Mouse (Mus musculus) forebrain, embryonic 10.5 days (tissue): Measurements from ENCODE around the gene Thtpa. TPM values are rescaled to one million over a fixed set of nuclear protein-coding genes. Genes with fewer than 3 reads are reported as not detected.

Experiments
- DNase-seq: peaks from one replicate; pipeline ENCODE4 v3.0.0-alpha.2; 2017; ENCODE audit warnings: low spot score; ENCODE audit errors: extremely low spot score
- H3K27ac ChIP-seq: fragments of 300-500 bp; sonication (generic); 2 replicates; pipeline ENCODE4 v1.5.1; 2016; ENCODE audit warnings: mild to moderate bottlenecking
- H3K27me3 ChIP-seq: fragments of 300-500 bp; sonication (generic); 2 replicates; pipeline ENCODE4 v1.6.1; 2016; ENCODE audit warnings: mild to moderate bottlenecking; ENCODE audit not compliant: poor library complexity, severe bottlenecking
- H3K36me3 ChIP-seq: fragments of 300-500 bp; sonication (generic); replicated peaks from 2 replicates; pipeline ENCODE4 v1.6.1; 2016; ENCODE audit warnings: mild to moderate bottlenecking, moderate library complexity
- H3K4me1 ChIP-seq: fragments of 300-500 bp; sonication (generic); 2 replicates; pipeline ENCODE4 v1.6.1; 2016
- H3K4me3 ChIP-seq: fragments of 300-500 bp; sonication (generic); 2 replicates; pipeline ENCODE4 v1.5.1; 2016; ENCODE audit warnings: mild to moderate bottlenecking, moderate library complexity
- H3K9me3 ChIP-seq: fragments of 300-500 bp; sonication (generic); 2 replicates; pipeline ENCODE4 v1.6.1; 2016; ENCODE audit warnings: mild to moderate bottlenecking, moderate library complexity
- WGBS: fragments of 180-500 bp; shearing (Covaris S2); methylation state at CpG from one replicate; pipeline ENCODE4 v1.1.7; 2016; 5-methylcytosine and 5-hydroxymethylcytosine counted together
- polyA plus RNA-seq: library from polyadenylated mRNA; unstranded; fragments of >200 nt; fragmentation: Nextera tagmentation; extraction: Ambion mirVana; gene quantifications from 2 replicates; pipeline ENCODE4 v1.2.1, GENCODE M21; 2016

Thtpa gene
- polyA plus RNA-seq, 1 experiment from 2014 or later = 31.4 TPM

DNA sequence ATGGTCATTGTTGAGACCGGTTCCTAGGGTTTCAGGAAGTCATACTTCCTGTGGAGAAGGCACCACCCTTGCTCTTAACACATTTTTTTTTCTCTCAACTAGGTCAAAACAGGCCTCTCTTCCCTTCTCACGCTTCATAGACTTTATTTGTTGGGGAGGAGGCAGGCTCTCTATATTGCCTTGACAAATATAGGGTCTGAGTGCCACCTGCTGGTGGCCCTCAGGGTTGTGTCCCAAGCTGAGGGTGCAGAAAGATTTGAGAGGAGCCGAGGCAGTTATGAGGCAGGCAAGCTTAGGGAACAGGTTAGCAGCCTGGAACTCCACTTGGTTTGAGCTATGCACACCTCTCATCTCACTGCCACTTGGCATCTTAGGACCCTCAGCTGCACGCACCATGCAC lies 3.5 kb downstream of the Thtpa start:
- WGBS = 71% methylated on average over 4 of the region's 4 CpGs
- Histone ChIP-seq H3K27ac (no peak overlapping the region), H3K36me3 (peaks cover 34% of the 10 kb centered on the region), H3K27me3 (0 out of 2 replicates have a peak, but pooled peaks cover 3% of the 10 kb centered on the region), H3K9me3 (no peaks in the 10 kb centered on the region), H3K4me1 (peaks cover 42% of the 10 kb centered on the region), H3K4me3 (no peak overlapping the region)
- DNase-seq = no peak

GRCm38 (mm10) chr14:55101592-55101991 lies 7.0 kb downstream of the Thtpa start:
- peaks cover 33% of the 10 kb centered on the region for H3K4me1 ChIP-seq
- H3K27me3 ChIP-seq = 0 out of 2 replicates have a peak, but pooled peaks cover 3% of the 10 kb centered on the region
- DNase-seq = peak; percentile 60
- H3K36me3 ChIP-seq = peaks cover 34% of the 10 kb centered on the region
- H3K9me3 ChIP-seq = no peaks in the 10 kb centered on the region
- H3K27ac ChIP-seq = no peak overlapping the region
- no peak overlapping the region for H3K4me3 ChIP-seq
- WGBS = 58% methylated on average over 4 of the region's 4 CpGs

DNA sequence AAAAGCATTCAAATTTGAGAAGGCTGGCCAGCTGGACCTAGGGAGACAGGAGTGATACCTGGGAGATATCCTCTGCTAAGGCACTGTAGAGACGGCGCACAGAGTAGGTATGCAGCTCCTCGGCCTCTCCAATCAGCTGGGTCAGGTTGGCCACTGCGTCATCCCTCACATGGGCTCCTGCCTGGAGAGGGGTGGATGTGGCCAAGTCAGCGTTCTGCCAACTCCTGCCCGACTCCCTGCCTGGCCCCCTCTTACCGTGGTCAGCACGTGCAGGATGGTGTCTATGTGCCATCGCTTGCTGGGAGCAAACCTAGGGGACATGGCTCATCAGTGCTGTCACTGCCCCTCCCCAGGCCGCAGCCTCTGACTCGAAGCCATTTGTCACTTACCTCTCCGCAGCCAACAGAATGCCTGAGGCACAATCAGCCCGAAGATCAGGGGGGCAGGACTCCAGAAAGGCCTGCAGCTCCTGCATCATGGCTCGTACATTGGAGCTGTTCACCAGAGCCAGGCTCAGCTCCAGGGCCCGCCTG lies 7.7 kb downstream of the Thtpa start:
- H3K27ac ChIP-seq = no peak overlapping the region
- no peak for DNase-seq
- peaks cover 7% of the 10 kb centered on the region for H3K27me3 ChIP-seq
- peaks cover 30% of the 10 kb centered on the region for H3K36me3 ChIP-seq
- peaks cover 33% of the 10 kb centered on the region for H3K4me1 ChIP-seq
- H3K4me3 ChIP-seq = no peak overlapping the region
- 93% methylated on average over 15 of the region's 15 CpGs for WGBS
- H3K9me3 ChIP-seq = no peaks in the 10 kb centered on the region

DNA sequence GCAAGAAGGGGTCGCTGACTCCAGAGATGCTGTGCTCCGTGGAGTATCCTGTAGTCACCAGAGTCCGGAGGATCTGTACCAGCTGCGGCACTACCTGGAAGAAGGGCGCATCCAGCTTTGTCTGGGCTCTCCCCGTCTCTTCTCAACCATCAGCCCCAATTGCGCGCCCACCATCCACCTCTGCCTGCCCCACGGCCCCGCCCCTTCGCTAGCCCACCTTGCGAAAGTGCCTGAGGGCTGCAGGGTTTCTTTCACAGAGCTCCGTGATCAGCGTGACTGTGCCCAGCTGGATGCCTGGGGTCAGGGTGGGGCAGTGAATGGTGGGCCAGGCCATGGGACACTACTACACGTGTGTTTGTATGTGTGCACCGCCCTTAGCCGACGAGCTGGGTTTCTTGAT lies 9.8 kb downstream of the Thtpa start:
- no peak overlapping the region for H3K4me3 ChIP-seq
- no peak overlapping the region for H3K27ac ChIP-seq
- DNase-seq = no peak
- H3K9me3 ChIP-seq = no peaks in the 10 kb centered on the region
- 85% methylated on average over 18 of the region's 18 CpGs for WGBS
- H3K4me1 ChIP-seq = peaks cover 48% of the 10 kb centered on the region
- H3K36me3 ChIP-seq = peaks cover 10% of the 10 kb centered on the region; the same call in 1 of the 2 replicates
- H3K27me3 ChIP-seq = peaks cover 28% of the 10 kb centered on the region

DNA sequence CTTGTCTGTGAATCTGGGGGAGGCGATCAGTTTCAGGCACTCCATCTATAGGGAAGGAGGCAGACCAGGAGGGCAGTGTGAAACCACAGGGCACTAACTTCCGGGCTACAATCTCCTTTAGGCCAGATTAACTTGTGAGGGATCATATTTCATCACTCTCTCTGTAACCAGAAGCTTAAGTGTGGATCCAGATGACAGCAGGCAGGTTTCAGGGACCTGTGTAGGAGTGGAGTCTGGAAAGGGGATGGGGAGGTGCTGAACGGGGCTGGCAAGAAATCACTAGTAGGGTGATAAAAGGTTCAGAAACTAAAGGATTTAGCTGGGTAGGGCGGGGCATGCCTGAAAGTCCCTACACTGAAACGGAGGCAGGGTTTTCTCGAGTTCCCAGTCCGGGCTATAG lies 10.8 kb downstream of the Thtpa start:
- H3K4me3 ChIP-seq = peak overlapping the region; percentile 60
- 2% methylated on average over 7 of the region's 7 CpGs for WGBS
- no peaks in the 10 kb centered on the region for H3K9me3 ChIP-seq
- H3K36me3 ChIP-seq = peaks cover 8% of the 10 kb centered on the region; the same call in 1 of the 2 replicates
- peaks cover 58% of the 10 kb centered on the region for H3K4me1 ChIP-seq
- no peak for DNase-seq
- H3K27me3 ChIP-seq = peaks cover 38% of the 10 kb centered on the region
- H3K27ac ChIP-seq = peak overlapping the region; percentile 86

GRCm38 (mm10) chr14:55105836-55106809 lies 11.5 kb downstream of the Thtpa start, which contains the start of gene Ap1g2:
TSS of gene Ap1g2 (minus strand) at chr14:55106593.
- H3K9me3 ChIP-seq = no peaks in the 10 kb centered on the region
- peaks cover 5% of the 10 kb centered on the region; the same call in 1 of the 2 replicates for H3K36me3 ChIP-seq
- DNase-seq = peak; percentile 77
- peaks cover 45% of the 10 kb centered on the region for H3K27me3 ChIP-seq
- peak within 1 kb of the TSS; percentile 60 for H3K4me3 ChIP-seq
- whole genome bisulfite sequencing = under 1% methylated on average over 39 of the region's 39 CpGs
- H3K4me1 ChIP-seq = peaks cover 59% of the 10 kb centered on the region
- peak within 1 kb of the TSS; percentile 86 for H3K27ac ChIP-seq

- Histone ChIP-seq H3K36me3 (0 out of 2 replicates have a peak, but pooled peaks cover 5% of the 10 kb centered on the region), H3K27me3 (peaks cover 54% of the 10 kb centered on the region), H3K4me1 (peaks cover 59% of the 10 kb centered on the region), H3K27ac (no peak overlapping the region), H3K9me3 (no peaks in the 10 kb centered on the region), H3K4me3 (peak overlapping the region; percentile 60)
- DNase-seq = no peak
- WGBS = 72% methylated on average over 8 of the region's 8 CpGs
Observed at GRCm38 (mm10) chr14:55106990-55107389, 12.4 kb downstream of the Thtpa start.

GRCm38 (mm10) chr14:55108202-55108870 lies 13.8 kb downstream of the Thtpa start:
- no peaks in the 10 kb centered on the region for H3K36me3 ChIP-seq
- H3K9me3 ChIP-seq = no peaks in the 10 kb centered on the region
- H3K27ac ChIP-seq = peak overlapping the region; percentile 31
- WGBS = 40% methylated on average over 9 of the region's 9 CpGs
- DNase-seq = no peak
- H3K27me3 ChIP-seq = peaks cover 67% of the 10 kb centered on the region
- peaks cover 60% of the 10 kb centered on the region for H3K4me1 ChIP-seq
- peak overlapping the region; percentile 30; the same call in 1 of the 2 replicates for H3K4me3 ChIP-seq

DNA sequence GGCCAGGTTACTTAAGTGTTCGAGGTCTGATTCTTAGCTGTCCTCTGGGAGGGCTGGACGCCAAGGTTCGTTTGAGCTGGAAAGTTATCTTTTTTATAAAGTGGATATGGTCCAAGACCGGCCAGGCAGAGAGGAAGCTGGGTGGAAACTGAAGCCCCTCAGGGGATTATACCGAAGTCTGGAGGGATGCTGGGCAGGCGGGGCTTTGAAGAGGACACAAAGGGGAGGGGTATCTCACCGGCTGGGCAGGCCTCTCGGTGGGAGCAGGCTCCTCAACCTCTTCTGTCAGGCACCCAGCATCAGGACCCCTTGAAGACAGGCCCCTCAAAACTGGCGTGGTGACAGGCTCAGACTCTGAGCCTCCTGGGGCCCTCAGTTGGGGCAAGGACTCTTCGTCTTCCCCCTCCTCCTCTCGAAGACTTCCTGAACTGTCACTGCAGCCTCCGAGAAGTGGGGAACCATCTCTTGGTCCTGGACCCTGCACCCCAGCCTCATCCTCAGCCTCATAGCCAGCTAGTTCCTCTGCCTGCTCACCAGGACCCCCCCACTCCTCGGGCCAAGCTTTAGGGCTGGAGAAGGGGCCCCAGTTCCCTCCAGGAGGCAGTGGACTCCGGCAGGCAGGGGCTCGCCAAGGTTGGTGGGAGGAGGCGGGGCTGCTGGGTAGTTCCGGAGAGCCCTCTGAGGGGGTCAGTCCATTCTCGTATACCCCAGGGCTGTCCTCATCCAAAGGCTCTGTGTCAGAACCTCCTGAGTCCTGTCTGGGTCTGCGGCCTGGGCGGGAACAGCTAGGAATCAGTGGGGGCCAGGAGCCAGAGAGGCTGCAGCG lies 14.7 kb downstream of the Thtpa start:
- Histone ChIP-seq H3K9me3 (no peaks in the 10 kb centered on the region), H3K27ac (peak overlapping the region; percentile 65), H3K27me3 (peaks cover 76% of the 10 kb centered on the region), H3K4me3 (peak overlapping the region; percentile 30; the same call in 1 of the 2 replicates), H3K36me3 (no peaks in the 10 kb centered on the region), H3K4me1 (peaks cover 69% of the 10 kb centered on the region)
- WGBS = 14% methylated on average over 21 of the region's 21 CpGs
- DNase-seq = no peak

GRCm38 (mm10) chr14:55110076-55110475 lies 15.5 kb downstream of the Thtpa start:
- Histone ChIP-seq H3K36me3 (no peaks in the 10 kb centered on the region), H3K27me3 (peaks cover 82% of the 10 kb centered on the region), H3K9me3 (no peaks in the 10 kb centered on the region), H3K4me3 (peak overlapping the region; percentile 30; the same call in 1 of the 2 replicates), H3K4me1 (peaks cover 72% of the 10 kb centered on the region), H3K27ac (peak overlapping the region; percentile 65; the same call in 1 of the 2 replicates)
- no peak for DNase-seq
- WGBS = 44% methylated on average over 9 of the region's 9 CpGs

DNA sequence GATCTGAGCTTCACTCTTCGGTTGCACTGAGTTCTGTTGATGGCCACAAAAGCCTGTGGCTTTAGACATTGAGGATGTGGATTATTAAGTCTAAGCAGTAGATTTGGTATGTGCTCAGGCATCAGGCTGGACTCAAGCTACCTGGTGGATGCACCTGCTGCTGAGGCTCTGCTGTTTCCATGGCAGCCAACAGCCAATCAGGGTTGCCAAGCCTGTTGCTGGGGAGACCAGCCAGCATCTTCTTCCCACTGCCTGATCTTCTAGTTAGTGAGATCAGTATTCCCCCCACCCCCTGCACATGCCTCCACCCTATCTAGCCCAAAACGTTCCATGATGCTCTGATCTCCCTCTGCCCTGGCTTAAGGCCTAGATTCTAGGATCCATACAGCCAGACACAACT lies 17.1 kb downstream of the Thtpa start:
- no peaks in the 10 kb centered on the region for H3K36me3 ChIP-seq
- no peaks in the 10 kb centered on the region for H3K9me3 ChIP-seq
- H3K4me1 ChIP-seq = peaks cover 72% of the 10 kb centered on the region
- DNase-seq = no peak
- H3K27ac ChIP-seq = no peak overlapping the region
- H3K4me3 ChIP-seq = no peak overlapping the region
- 85% methylated on average over 2 of the region's 2 CpGs for WGBS
- H3K27me3 ChIP-seq = peaks cover 98% of the 10 kb centered on the region
